Mouse (Mus musculus) brain, embryonic 18.5 days (tissue): ENCODE measurements around the gene Ntrk3.

ENCODE experiments used
- DNase-seq: peaks from one replicate; pipeline ENCODE4 v3.0.0-alpha.2; 2012; ENCODE audit warnings: low read depth, low spot score

Ntrk3 gene

GRCm38 (mm10) chr7:78361341-78362309 lies 376.2 kb downstream of the Ntrk3 start:
- DNase-seq: no peak

- DNase-seq: no peak
Observed at GRCm38 (mm10) chr7:78347464-78347863, 390.3 kb downstream of the Ntrk3 start.

GRCm38 (mm10) chr7:78333422-78333821 lies 404.4 kb downstream of the Ntrk3 start:
- DNase-seq: no peak

GRCm38 (mm10) chr7:78328301-78328700 lies 409.5 kb downstream of the Ntrk3 start:
- DNase-seq: peak; percentile 22

- DNase-seq: no peak
Observed at GRCm38 (mm10) chr7:78326185-78326584, 411.6 kb downstream of the Ntrk3 start.

- no peak for DNase-seq
Observed at GRCm38 (mm10) chr7:78318640-78319039, 419.2 kb downstream of the Ntrk3 start.

GRCm38 (mm10) chr7:78305770-78306169 lies 432.0 kb downstream of the Ntrk3 start:
- DNase-seq: no peak

GRCm38 (mm10) chr7:78305029-78305428 lies 432.8 kb downstream of the Ntrk3 start:
- DNase-seq: no peak

GRCm38 (mm10) chr7:78297290-78297689 lies 440.5 kb downstream of the Ntrk3 start:
- DNase-seq: no peak

GRCm38 (mm10) chr7:78294322-78294721 lies 443.5 kb downstream of the Ntrk3 start:
- no peak for DNase-seq

- DNase-seq: no peak
Observed at GRCm38 (mm10) chr7:78290186-78290585, 447.6 kb downstream of the Ntrk3 start.

GRCm38 (mm10) chr7:78286516-78287238 lies 451.1 kb downstream of the Ntrk3 start:
- no peak for DNase-seq

GRCm38 (mm10) chr7:78269506-78270250 lies 468.1 kb downstream of the Ntrk3 start:
- no peak for DNase-seq

- no peak for DNase-seq
Observed at GRCm38 (mm10) chr7:78267461-78268007, 470.3 kb downstream of the Ntrk3 start.

- no peak for DNase-seq
Observed at GRCm38 (mm10) chr7:78264432-78265002, 473.3 kb downstream of the Ntrk3 start.

- DNase-seq: no peak
Observed at GRCm38 (mm10) chr7:78261420-78262125, 476.2 kb downstream of the Ntrk3 start.

- DNase-seq: no peak
Observed at GRCm38 (mm10) chr7:78258151-78258550, 479.7 kb downstream of the Ntrk3 start.

- DNase-seq: no peak
Observed at GRCm38 (mm10) chr7:78253777-78254385, 483.9 kb downstream of the Ntrk3 start.

- DNase-seq: no peak
Observed at GRCm38 (mm10) chr7:78248119-78248642, 489.6 kb downstream of the Ntrk3 start.

GRCm38 (mm10) chr7:78239012-78239411 lies 498.8 kb downstream of the Ntrk3 start:
- DNase-seq: no peak
